Mouse (Mus musculus) left cerebral cortex, postnatal 4 days (tissue): ENCODE measurements around the gene Ryr2. TPM values are rescaled to one million over a fixed set of nuclear protein-coding genes. Genes with fewer than 3 reads are reported as not detected.
"Not testable (repeated sequence)": the region's sequence is repeated elsewhere in the genome, so short reads cannot be mapped to it uniquely, and the experiment has no call there.

ENCODE experiments used
- DNase-seq: peaks from one replicate; pipeline ENCODE4 v3.0.0-alpha.2; 2022
- intact Hi-C: fragments of 180-260 bp; cut with DNase I; formaldehyde crosslinking; loops from one replicate; pipeline ENCODE4 v1.15.1; 2025
- total RNA-seq, 2 experiments: library from RNA; stranded (reverse); gene quantifications; 2 replicates each; pipeline ENCODE4 v1.2.3; 2021

The Ryr2 gene
- total RNA-seq = 10 to 100 TPM; 89.2 to 97.4 TPM

DNA sequence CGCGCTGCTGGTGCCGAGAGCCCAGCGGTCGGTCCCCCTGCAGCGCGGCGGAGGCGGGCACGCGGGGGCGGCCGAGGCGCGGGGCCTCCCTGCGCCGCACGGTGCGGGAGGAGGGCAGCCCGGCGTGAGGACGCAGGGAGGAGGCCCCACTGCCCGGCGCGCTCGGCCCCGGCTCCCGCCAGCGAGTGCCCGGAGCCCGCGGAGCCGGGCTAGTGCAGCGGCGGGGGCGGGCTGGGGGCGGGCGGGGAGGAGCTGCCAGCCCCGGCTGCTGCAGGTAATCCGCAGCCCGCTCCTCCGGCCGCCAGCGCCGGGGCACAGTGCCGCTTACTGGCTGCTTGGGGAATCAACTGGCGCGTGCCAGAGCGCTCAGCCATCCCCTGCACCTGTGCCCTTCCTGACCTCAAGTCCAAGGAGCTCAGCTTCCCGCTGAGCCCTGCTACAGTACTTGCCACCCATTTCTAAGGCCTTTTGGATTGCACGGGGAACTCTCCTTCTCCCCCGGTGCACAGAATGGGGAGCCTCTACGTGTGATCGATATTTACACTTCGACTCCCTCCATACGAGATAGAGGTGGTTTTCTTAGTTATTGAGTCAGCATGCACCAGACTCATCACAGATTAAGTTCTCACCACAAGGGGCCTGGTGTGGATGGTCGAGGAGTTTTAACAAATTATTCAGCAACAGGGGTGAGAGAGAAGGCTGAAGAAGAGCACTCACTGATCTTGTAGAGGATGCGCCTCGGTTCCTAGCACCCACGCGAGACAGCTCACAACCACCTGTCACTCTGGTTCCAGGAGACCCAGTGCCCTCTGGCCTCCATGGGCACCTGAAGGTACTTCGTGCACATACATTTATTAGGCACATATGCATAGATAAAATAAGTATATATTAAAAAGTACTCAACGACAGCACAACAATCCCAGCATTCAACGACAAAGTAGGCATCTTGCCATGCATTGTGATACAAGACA, at the start of gene Ryr2:
Gene Ryr2, minus strand, starts transcription at position 284 of the 971 bp plus-strand sequence.
- intact Hi-C loops = loop anchor here (5.0 kb wide), 1 partner anchor 345 kb away; no protein-coding TSS in a partner anchor
- DNase-seq = peak; percentile 81

DNA sequence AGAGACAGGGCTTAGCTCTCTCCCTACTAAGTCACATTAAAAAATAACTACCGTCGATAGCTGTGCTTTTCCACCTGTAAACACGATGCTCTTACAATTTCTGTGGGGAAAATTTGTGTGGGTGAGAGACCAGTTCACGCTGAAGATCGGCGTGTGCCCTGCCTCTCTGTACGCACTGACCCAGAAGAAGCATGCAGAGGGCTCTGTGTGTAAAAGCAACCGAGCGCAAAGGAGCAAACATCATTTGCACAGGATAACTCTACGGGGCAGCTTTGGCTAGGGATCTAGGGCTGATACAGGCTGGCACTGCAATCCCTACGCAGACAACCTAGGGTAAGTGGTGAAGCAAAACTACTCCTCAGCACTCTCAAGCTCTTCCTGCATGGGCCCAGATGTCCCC, 47.2 kb upstream of the Ryr2 start:
- intact Hi-C loops = no loop called here
- no peak for DNase-seq

DNA sequence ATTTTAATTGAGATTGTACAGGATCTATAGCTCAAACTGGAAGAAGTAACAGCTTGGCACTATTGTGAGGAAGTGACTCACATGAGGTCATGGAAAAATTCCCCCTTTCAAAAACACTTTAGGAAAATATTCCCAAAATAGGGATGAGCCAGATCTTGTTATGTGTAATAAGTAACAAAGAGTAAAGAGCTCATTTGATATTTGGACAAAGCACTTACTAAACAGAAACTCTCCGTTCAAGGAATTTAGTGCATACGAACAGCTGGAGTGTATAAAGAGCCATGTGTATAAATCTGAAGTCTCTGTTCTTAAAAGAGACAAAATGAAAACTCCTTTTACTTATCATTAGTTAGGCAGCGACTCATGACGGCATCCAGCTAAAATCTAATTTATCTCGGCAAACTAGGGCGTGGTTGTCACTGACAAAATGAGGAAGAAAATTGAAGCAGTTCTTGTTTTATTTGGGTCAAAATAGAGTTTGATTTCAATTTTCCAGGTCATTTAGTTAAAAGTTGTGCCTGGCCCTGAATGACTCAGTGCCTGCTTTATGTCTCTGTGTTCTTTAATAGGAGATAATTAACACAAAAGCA, 40.3 kb upstream of the Ryr2 start:
- no peak for DNase-seq
- intact Hi-C loops = no loop called here

DNA sequence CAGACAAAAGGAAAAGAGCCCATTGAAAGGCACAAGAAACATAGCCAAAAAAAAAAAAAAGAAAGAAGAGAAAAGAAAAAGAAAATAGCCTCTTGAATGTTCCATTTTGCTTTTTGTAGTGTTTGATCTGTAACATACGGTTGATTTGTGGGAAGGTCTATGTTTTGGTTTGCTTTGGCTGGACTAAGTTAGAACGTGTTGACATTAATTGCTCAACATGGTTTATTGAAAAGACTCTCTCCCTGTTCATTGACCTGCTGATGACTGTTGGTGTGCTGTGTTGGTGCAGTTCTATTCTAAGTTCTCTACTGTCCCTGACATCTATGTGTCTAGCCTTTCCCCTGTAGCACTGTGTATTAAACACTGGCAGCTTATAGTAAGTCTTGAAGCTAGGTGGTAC, 39.7 kb upstream of the Ryr2 start:
- DNase-seq = no peak
- intact Hi-C loops = no loop called here

DNA sequence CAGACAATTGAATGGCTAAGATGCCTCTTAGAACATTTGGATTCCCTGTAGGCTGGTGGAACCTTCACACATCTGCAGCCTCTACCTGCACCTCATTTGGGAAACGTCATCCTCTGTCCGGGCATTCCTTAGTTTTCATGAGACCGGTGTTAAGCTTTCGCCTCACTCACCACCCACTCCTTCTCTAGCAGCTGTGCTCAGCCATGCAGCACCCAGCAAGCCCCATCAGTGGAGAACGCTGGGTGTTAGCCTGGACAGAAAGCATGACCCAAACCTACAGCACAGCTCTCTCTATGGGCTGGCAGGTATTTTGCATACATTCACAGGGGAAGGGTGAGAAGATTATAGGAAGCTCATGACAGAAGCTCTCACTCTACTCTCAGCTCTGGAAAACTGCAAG, 36.6 kb upstream of the Ryr2 start:
- intact Hi-C loops = no loop called here
- DNase-seq = no peak

DNA sequence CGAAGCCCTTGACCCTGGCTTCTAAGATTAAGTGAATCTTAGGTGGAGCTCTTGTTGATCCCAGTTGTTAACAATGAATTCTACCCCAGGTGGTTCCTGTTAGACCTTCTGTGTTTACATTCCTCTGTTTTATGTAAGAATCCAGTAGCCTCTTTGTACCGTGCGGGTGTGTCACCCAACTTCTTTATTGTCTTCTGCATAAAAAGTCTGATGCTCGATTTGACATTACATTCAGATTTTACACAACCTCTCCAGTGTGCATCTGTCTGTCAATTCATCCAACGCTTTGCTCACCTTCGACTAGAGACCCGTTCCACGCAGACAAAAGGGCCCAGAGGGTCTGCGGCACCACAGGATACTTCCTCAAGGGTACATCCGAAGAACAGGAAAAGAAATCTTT, 29.7 kb upstream of the Ryr2 start:
- DNase-seq = not testable (repeated sequence)

DNA sequence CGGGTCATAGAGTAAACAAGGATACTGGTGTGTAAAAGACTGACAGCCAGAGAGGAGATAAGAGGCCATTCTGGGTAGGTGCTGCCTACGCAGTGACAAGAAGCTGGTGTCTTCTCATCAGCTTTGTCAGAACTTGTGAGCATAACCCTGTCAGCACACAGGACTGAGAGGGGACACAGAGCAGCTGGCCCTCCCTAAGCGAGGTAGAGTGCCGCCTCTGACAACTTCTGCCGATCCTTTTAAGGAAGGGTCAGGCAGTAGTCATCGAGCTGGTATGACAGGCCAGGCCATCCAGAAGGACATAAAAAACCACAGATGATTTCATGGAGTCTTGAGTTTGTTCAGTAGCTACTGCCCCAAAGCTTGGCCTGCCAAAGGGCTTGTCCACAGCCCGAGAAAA, 26.8 kb upstream of the Ryr2 start:
- intact Hi-C loops = no loop called here
- no peak for DNase-seq

More for the DNA sequence above, 29.7 kb upstream of the Ryr2 start:
- intact Hi-C loops = not testable (repeated sequence)

DNA sequence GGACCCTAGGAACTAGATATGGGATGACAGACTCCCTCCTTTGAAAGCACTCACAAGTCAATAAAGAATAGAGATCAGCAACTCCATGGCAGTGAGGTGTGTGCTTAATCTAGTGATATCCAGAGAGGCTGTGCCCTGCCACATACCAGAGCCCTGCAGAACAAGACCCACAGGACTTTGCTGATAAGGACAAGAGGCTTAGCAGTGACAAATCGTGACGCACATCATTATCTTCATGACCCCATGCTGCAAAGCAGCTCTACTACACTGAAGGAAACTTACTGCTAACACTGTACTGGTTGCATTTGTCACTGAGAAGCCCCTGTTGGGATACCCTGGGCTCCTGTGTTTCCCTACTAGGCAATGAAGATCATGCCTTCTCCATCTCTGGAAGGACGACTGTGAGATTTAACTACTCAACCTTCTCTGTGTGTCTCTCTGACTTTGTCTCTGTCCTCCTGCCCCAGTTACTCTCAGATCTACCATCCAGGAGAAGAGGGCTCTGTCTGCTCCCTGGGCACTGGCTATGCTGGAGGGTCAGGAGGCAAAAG, 25.5 kb upstream of the Ryr2 start:
- intact Hi-C loops = no loop called here
- DNase-seq = no peak

DNA sequence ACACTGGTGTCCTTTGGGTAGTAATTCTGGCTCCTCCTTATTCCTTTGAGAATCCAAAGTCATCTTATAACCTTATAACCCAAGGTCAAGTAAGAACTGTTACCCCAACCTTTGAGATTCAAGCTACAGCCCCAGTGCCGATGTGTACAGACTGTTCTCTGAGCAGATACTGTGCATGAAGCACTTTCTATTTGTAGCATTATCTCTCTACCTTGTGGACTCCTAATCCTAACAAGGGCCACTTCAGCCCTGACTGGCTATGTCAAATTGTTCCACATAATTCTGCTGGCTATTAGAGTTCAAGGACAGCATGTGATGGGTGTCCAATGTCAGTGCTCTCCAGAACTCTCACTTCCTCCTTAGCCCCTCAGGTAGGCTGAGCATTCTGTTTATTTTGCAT, 22.4 kb upstream of the Ryr2 start:
- no peak for DNase-seq
- intact Hi-C loops = no loop called here

DNA sequence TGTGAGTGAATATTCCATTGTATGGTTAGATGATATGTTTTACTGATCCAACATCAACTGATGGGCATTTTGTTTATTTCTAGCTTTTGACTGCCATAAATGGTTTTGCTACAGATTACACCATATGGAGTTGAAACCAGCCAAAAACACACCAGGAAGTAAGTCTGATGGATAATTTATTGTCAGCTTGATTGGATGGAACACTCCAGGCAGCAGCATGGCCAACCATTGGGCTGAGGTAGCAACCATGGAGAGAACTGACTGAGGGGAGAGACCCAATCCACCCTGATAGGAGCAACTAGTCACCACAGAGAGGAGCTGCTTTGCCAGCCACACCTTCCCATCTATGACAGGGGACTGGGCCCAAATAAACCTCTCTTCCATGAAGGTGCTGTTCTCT, 19.4 kb upstream of the Ryr2 start:
- intact Hi-C loops = no loop called here

DNA sequence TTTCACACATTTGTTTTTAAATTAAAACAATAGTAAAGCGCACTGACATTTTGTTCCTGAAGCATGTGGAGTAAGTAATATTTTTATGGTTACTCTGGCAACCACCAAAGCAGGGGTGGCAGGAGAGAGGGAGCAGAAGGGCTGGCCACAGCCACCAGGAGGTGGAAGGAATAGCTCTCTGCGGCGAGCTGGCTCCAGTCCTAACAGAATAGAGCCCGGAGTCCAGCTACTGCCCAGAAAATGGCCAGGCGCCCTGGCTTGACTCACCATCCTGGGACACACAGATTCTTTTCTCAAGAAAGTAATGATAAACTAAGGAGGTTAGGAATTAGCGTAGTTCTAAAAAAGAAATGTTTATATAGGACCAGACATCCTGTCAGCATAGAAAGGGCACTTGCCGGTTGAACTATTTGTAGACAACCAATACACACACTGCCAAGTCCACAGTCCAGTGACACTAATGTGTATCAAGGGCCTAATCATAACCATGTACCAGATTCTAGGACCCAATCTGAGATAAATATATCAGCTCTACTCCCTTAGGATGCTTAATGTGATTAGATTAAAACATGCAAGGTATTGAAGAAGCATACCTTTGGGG, 18.3 kb upstream of the Ryr2 start:
- DNase-seq = peak; percentile 66
- intact Hi-C loops = no loop called here

More for the DNA sequence above, 19.4 kb upstream of the Ryr2 start:
- no peak for DNase-seq

DNA sequence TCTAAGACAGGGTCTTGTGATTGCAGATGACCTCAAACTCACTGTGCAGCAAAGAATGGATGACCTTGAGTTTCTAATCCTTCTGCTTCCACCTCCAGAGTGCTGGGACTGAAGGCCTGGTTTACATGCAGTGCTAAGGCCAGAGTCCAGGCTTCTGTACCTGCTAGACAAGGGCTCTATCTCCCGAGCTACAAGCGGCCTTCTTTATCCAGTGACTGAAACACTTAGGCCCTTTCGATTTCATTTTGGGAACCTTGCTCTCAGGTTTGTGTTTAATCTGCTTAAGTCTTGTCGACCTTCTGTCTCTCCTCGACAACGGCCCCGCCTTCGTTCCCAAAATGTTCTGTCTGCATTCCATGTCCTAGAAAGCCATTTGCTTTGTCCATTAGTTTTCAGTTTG, 8.8 kb upstream of the Ryr2 start:
- no peak for DNase-seq
- intact Hi-C loops = no loop called here

DNA sequence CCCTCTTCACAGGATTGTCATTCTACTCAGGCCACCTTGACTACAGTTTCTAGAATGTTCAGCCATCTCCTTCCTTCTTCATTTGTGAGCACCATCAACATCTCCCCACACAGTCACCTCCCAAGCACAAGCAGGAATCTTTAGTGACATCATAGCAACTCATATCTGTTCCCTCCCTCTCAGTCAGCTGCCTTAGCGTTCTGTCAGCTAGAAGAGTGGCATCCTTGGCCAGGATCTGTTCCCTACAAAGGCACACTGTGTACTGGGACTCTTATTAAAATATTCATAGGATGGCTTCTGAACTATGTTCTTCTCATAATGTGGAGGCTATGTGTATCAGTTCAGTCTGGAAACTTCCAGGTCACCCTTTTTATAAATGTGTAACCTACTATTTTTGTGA, 8.1 kb upstream of the Ryr2 start:
- intact Hi-C loops = no loop called here
- no peak for DNase-seq

DNA sequence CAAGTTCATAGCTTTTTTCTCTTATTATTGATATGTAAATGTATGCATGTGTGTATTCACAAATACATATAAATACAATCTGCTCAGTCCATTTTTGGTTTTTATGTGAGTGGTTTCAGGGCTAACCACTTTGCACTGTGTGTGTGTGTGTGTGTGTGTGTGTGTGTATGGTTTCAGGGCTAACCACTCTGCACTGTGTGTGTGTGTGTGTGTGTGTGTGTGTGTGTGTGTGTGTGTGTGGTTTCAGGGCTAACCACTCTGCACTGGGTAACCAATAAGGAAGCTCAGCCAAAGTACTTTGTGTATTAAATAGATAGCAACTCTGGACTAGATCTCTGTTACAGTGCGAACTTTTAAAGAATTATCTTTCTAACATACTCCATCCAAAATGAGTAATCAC, 2.2 kb upstream of the Ryr2 start:
- no peak for DNase-seq
- intact Hi-C loops = loop anchor here (5.0 kb wide), 1 partner anchor 347 kb away; no protein-coding TSS in a partner anchor

DNA sequence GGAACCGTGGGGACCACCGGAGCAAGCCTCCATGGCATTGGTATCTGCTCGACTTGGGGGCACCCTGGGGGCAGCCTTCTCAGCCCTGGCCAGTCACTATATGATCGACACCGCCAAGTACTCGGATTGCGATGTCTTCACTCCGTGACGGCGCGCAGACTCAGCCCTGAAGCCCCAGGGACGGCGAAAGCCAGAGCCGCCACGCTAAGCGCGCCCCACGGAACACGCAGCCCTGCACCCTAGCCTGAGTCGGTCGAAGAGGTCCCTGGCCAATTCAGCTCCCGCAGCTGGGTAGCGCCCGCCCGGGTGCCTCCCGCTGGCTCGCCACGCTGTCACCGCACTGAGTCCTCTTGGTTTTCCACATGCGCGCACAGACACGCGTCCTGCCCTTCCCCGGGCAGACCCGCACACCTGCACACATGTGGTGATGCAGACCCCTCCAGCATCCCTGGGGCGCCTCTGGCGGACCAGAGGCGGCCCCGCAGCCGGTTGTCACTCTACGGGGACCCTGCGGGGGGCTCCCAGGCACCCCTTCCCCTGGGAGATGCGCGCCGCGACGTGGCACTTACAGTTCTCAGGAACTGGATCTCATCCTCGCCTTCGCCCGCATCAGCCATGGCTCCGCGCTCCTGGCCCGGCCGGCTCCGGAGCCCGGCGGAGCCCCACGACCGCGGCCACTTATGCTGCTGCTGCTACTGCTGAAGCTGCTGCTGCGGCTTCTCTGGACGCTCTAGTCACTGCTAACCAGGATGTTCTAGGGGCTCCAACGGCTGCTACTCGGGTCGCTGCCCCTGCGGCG, 716 bp downstream of the Ryr2 start:
- intact Hi-C loops = loop anchor here (5.0 kb wide), 1 partner anchor 344 kb away; no protein-coding TSS in a partner anchor
- DNase-seq = peak; percentile 51

DNA sequence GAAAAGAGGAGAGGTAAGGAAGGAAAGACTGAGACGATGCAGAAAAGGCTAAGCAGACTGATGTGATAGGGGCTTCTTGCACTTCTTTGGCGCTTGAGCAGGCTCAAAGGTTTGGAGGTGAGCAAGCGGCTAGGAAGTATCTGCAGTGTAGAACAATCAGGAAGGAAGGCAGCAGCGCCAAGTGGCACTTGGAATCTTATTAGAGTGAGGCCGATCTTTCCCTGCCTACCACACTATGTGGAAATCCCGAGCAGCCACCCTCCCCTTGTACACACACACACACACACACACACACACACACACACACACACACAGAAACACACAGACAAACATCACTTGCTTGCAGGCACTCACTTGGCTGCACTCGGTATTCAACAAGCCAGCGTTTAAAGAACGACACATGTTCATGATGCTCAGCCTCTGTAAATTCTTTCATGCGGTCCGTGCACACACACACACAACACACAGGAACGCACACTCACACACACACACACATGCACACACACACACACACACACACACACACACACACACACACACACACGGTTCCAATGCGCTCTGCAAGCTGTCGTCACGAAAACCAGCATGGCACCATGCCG, 1.4 kb downstream of the Ryr2 start:
- intact Hi-C loops = loop anchor here (5.0 kb wide), 1 partner anchor 343 kb away; no protein-coding TSS in a partner anchor
- DNase-seq = no peak

DNA sequence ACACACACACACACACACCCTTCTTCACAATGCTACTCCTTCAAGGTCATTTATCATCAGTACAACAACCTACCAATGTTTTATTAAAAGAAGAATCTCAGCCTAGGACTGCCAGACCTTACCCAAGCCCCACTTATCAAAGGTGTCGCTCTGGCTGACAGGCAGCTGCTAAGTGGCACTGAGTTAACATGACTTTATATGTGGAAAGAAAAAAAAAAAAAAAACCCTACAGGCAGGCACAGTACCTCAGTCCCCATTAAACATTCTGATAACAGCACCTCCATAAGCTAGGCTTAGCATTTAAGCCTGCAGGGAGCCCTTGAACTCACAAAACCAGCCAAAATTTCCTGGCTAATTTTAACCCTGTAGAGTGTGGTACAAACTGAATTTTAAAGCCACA, 2.4 kb downstream of the Ryr2 start:
- no peak for DNase-seq
- intact Hi-C loops = no loop called here

DNA sequence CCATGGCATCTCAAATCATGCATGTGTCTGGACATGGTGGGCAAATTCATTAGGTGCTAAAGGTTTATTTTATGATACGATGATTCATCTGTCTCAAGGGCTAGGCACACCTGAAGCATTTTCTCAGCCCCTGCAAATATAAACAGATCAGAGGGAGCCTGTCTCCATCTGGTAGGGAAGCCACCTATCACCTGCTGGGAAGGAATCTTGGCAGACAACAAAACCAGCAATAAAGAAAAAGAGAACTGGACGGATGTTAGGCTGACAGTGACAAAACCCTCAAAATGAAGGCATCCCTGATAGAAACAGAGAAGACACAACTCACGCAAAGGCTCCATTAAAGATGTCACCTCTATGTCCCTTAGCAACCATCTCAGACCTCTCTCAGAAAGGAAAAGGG, 3.7 kb downstream of the Ryr2 start:
- no peak for DNase-seq
- intact Hi-C loops = no loop called here

DNA sequence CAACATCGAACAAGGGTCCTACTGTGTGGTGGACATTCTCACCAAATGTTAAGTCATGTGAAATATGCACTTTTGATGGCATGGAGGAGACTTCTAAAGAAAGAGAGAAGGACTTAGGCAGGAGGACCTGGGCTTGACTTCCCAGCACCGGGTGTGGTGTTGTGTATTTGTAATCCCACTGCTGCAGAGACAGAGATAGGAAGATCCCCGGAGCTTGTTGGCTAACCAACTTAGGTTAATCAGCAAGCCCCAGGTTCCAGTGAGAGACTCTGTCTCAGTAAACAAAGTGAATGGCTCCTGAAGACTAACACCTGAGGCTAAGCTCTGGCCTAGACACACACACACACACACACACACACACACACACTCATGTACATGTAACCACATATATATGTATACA, 7.3 kb downstream of the Ryr2 start:
- intact Hi-C loops = no loop called here
- no peak for DNase-seq

DNA sequence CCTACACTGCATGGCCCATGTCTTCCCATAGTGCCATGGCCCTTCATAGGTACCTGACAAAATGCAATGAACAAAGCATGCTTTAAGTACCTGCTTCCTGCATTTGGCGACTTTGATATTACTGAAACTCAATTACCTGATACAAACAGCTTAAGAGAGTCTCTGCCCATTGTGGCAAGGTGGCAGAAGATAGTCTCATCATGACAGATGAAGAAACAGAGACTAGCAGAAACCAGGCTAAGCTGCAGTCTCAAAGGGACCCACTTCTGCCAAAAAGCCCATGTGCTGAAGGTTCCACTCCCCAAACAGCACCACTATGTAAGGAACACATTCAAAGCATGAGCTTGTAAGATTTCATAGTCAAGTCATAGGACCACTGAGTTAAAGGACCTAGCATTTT, 7.8 kb downstream of the Ryr2 start:
- DNase-seq = no peak
- intact Hi-C loops = no loop called here
